Mouse (Mus musculus): ENCODE results near the gene Cd164l2. TPM values are rescaled to one million over a fixed set of nuclear protein-coding genes. Genes with fewer than 3 reads are reported as not detected.

Gene Cd164l2
- total RNA-seq, 4 experiments from 2014 or later = not detected

- no peak for DNase-seq (ENCODE audit: low spot score)
These were observed 43.5 kb downstream of the Cd164l2 start for GRCm38 (mm10) chr4:133255392-133255791.

GRCm38 (mm10) chr4:133256820-133257219, 44.9 kb downstream of the Cd164l2 start:
- no peak for DNase-seq (ENCODE audit: low spot score)

- DNase-seq (ENCODE audit: low spot score) = no peak
These were observed 45.3 kb downstream of the Cd164l2 start for GRCm38 (mm10) chr4:133257230-133257629.

- DNase-seq (ENCODE audit: low spot score) = no peak
These were observed 46.0 kb downstream of the Cd164l2 start for GRCm38 (mm10) chr4:133257798-133258408.

DNA sequence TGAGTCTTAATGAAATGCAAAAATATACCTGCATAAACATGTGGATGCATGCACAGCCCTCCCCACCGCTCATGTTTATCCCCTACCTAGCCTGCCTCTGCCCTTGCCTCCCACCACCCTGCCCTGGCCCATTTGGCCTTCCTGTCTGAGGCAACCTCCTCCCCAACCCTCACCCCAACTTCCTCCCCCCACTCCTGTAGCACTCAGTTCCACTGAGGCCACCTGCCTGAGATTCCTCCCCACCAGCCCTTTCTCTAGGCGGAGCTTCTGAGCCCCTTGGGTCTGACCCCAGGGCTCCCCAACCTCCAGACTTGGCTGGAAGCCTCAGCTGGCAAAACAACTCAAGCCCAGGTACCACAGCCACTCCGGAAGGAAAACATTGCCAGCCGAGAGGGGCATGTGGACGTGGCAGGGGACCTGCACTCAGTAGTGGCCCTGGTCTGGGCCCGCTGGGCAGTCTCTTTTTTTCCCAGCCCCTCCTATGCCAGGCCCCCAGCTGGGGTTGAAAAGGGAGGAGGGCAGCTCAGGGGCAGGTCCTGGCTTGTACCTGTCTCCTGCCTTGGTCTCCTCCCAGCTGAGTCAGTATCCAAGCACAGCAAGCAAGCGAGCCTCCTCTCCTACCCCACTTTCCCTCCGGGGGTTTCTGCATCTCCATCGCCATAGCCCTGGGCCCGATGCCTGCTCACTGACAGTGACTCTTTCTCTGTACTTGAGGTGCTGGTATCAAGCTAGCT, 49.9 kb downstream of the Cd164l2 start:
- no peak for DNase-seq (ENCODE audit: low spot score)

GRCm38 (mm10) chr4:133262375-133262765, 50.4 kb downstream of the Cd164l2 start:
- DNase-seq (ENCODE audit: low spot score) = no peak

- no peak for DNase-seq (ENCODE audit: low spot score)
These were observed 51.0 kb downstream of the Cd164l2 start, which contains the start of gene Sytl1 for GRCm38 (mm10) chr4:133262882-133263281. Sytl1 (minus strand) TSS chr4:133263113.

DNA sequence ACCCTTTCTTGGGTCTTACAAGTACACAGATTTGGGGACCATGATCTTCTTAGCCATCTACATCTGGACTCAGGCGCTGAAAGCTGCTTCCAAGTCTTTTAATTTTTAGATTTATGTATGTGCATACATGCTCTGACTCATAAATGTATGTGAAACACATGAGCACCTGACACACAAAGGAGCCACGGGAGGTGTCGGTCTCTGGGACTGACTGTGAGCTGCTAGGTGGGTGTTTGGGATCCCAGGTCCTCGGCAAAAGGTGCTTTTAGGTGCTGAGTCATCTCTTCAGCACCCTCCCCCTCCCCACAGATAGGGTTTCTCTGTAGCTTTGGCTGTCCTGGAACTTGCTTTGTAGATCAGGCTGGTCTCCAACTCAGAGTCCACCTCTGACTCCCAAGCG, 51.8 kb downstream of the Cd164l2 start:
- no peak for DNase-seq (ENCODE audit: low spot score)

- no peak for DNase-seq (ENCODE audit: low spot score)
These were observed 52.6 kb downstream of the Cd164l2 start for GRCm38 (mm10) chr4:133264559-133264958.

DNA sequence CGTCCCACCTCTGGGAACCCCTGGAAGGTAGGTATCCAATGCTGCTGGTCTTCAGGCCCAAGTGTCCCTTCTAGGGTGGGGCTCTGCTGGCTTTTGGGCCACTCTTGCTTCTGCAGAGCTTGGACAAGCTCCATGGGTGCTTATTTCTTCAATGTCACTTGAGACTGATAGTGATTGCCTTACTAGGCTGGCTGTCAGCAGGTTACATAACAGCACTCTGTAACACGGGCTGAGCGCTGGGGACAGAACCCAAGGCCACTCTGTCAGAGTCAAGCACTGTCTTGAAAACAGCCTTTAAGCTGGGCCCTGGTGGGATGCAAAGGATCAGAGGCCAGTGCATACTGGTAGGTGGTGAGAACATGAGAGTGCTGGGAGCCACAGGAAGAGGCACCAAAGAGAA, 53.4 kb downstream of the Cd164l2 start:
- DNase-seq (ENCODE audit: low spot score) = no peak

DNA sequence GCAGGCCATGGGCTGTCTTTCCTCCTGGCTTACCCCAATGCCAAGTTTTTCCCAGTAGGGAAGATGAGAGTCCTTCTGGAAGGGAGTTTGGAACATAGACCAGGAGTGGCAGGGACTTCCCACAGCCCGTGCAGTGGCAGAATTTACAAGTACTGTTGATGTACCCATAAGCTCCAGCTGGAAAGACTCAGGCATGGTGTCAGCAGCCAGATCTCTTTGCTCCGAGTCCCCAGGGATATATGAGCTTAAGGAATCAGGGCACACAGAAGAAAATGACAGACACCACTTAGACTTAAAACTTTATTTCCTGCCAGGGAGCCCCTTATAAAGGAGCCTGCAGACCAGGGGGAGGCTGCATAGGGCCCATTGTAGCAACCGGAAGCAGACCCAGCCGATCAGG, 53.8 kb downstream of the Cd164l2 start:
- DNase-seq (ENCODE audit: low spot score) = no peak

DNA sequence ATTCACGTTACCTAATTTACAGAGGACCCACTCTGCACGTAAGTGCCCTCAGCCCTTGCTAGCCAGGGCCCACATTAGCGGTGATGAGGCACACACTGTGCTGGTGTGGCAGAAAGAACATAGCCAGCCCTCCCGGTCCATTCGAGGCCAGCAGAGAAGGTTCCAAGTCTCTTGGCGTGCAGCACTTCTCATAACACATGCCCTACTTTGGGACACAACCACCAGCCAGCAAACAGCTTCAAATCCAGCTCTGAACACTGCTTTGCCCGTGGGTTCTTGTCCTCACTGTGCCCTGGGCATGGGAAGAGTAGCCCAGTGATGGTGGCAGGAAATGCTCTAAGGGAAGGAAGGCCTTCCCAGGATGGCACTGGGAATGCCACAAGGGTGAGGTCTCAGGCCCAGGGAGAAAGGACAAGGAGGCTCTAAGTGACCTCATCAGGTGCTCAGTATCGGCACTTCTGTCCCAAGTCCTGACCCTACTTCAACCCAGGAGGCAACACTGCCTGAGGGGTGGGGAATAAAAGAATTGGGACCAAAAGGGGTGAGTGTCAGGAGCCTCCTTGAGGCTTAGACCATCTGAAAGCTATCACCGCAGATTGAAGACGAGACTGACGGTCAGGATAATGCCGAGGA, 54.4 kb downstream of the Cd164l2 start:
- no peak for DNase-seq (ENCODE audit: low spot score)

- no peak for DNase-seq (ENCODE audit: low spot score)
These were observed 57.0 kb downstream of the Cd164l2 start for GRCm38 (mm10) chr4:133268931-133269330.

DNA sequence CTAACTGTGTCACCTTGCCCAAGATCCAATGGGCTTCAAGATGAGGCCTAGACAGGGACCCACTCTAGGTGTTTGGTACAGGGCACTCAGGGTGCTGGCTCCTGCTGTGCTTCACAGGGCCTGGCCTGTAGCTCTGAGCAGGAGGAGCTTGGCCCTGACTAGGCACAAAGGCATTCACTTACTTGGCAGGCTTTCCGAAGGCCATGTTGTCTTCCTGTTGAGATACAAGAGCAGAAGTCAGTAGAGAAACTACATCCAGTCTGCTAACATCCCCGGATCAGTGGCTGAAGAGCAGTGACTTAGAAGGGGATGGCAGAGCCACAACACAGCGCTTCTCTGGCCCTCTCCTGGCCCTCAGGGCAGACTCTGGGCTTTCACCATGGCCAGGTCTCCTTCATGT, 57.7 kb downstream of the Cd164l2 start:
- DNase-seq (ENCODE audit: low spot score) = peak; percentile 61

DNA sequence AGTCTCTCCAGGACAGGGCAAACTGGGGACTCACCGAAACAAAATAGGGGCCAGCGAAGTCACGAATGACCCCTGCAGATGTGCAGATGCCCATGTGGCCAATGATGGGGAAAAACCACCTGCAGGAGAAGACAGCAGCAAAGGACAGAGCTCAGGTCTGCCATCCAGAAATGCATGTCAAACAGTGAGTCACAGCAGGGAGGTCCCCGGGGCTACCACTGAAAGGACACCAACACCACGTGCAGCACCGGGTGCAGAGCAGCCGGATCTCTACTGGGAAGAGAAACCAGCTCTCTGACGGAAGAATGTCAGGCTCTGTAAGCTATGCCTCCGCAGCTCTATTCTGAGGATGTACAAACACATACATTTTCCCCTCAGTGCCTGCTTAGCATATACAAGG, 59.0 kb downstream of the Cd164l2 start:
- DNase-seq (ENCODE audit: low spot score) = no peak

Small RNA genes lying within 50 kb of the gene (microRNA-seq; reads per million reads assigned to microRNA genes)
- not detected for gene Mir7017

Other genes with a start within 250 kb of the Cd164l2 start
- 1 to 10 TPM in 1 of 4 experiments, under 1 TPM in 3; 0.14 to 2.5 (median 0.49) TPM for gene Fgr, start 238.0 kb upstream of the Cd164l2 start, total RNA-seq (2022)
- gene Ahdc1, start 200.9 kb upstream of the Cd164l2 start, total RNA-seq (2022) = 10 to 100 TPM; 37.5 to 52.5 (median 45.0) TPM
- 10 to 100 TPM; 64.1 to 87.2 (median 71.5) TPM for gene Wasf2, start 81.6 kb upstream of the Cd164l2 start, total RNA-seq (2022)
- not detected for gene Gpr3, start 405 bp downstream of the Cd164l2 start, total RNA-seq (2022)
- gene Map3k6, start 28.7 kb downstream of the Cd164l2 start, total RNA-seq (2022) = 10 to 100 TPM; 14.8 to 21.8 (median 16.3) TPM
- under 1 TPM; 0.30 to 0.59 (median 0.33) TPM for gene Sytl1, start 51.0 kb downstream of the Cd164l2 start, total RNA-seq (2022)
- gene Tmem222, start 65.7 kb downstream of the Cd164l2 start, total RNA-seq (2022) = 10 to 100 TPM; 29.3 to 39.8 (median 34.3) TPM
- 10 to 100 TPM; 77.3 to 94.3 (median 79.2) TPM for gene Wdtc1, start 141.3 kb downstream of the Cd164l2 start, total RNA-seq (2022)
- gene Slc9a1, start 157.6 kb downstream of the Cd164l2 start, total RNA-seq (2022) = 10 to 100 TPM; 16.0 to 21.9 (median 16.5) TPM